Mouse (Mus musculus) brain, adult 2 months (tissue): Measurements from ENCODE around the gene Cisd2.

Experiments
- DNase-seq: peaks from one replicate; pipeline ENCODE4 v3.0.0; 2011; ENCODE audit warnings: low read depth, low spot score

Cisd2 gene

DNA sequence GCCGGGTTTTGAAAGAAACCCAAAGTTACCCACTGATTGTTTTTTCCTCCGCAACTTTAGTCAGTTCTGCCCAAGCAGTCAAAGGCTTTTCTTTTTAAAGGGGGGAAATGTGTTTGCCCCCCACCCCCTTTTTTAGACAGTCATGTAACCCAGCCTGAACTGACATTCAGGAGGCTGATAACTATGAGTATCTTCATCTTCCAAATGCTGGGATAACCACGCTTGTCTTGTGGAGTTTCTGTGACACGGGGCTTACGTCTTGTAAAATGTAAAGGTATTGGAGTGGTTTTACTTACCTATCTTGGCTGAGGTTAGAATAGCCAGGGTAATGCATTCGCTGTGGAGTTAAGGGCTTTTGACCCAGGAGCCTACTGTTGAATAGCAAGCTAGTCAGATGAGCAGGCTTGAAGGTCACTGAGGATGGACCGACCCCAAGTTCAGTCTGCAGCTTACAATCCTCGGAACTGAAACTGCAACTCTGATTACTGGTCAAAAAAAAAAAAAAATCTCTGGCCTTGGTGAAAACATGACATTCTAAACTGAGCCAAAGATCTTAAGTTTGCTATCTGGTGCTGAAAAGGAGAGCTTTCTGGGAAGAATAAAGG is at the start of gene Cisd2:
Cisd2 (minus strand) TSS at position 318 of the 605 bp plus-strand sequence.
- DNase-seq, result peak; percentile 24

DNA sequence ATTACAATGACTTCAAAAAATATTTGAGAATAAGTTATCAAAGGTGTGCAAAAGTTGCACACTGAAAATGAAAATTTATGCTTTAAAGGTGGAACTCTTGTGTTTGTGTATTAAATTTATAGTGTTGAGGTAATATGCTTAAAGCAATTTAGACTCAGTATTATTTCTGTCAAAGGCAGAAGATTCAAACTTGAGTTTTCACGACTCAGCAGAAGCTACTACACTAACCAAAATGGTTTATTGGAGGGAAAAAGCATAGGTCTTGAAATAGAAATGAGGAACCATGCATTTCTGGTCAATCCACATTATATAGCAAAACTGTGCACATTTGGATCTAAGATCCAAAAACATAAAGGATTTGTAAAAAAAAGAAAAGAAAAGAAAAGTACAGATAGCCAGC is 47.1 kb upstream of the Cisd2 start:
- DNase-seq, result no peak

DNA sequence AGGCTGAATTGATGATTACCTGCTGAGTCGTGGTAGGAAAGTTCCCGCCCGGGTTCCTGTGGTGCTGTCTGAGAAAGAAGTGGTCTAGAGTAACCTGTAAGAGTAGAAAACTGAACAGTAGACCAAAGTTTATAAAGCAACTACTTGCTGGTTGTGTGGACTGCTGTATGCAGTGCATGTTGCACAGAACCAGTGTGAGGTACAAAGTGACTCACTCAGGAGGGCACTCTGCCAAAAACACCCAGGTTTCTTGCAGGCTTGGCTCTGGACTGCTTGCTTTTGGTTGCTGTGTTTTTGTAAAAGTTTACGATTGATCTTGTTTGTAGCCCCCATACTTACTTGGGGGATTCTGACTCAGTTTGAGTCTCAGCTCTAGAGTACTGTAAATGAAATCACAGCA is 46.2 kb upstream of the Cisd2 start:
- peak; percentile 95 for DNase-seq

DNA sequence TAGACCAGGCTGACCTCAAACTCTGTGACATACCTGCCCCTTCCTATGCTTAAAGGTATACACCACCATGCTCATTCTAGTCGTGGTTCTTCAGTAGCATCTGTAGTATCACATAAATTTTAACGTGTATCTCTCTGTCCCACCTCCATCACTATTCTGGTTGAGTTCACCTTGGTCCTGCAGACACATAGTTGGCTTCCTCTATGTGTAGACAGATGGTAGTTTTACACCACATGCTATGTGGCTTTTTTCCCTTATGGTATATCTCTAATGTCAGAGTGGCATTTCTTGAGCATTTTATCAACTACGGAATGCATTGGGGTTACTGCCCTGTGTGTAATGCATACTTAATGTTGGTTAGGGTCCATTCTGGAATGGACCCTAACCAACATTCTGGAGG is 45.4 kb upstream of the Cisd2 start:
- DNase-seq, result peak; percentile 52

DNA sequence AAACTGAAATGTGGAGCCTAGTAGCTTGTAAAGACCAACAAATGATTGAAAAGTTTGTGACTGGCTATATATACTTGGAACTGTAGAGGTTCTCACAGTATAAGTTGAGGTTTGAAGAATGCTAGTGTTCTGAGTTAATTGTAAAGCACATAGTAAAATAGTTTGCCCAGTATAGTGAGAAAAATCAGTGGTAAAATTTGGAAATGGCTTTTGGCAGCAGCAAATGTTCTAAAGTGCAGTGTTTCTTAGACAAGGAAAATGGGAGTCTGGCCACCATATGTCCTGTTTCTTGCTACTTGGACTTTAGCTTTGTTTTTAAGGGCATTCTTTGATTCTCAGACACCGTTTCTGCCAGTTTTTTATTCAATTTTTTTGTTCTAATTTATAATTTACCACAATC is 44.7 kb upstream of the Cisd2 start:
- DNase-seq, result no peak

DNA sequence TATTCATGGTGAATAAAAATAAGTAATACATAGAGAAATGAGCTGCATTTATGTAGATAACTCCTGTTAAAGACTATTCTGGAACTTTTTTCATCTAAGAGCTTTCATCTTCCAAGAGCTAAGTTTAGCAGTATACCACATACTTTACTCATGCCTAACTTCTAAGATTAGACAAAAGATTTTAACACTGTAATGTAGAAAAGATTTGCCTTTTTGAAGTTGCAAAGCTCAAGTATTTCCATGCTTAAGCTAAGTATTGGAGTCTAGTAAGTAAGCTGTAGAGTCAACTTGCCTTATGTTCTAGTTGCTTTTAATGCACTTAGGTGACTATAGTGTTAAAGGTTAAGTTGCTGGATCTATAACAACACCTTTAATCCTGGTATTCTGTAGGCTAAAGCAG is 35.3 kb upstream of the Cisd2 start:
- no peak for DNase-seq

DNA sequence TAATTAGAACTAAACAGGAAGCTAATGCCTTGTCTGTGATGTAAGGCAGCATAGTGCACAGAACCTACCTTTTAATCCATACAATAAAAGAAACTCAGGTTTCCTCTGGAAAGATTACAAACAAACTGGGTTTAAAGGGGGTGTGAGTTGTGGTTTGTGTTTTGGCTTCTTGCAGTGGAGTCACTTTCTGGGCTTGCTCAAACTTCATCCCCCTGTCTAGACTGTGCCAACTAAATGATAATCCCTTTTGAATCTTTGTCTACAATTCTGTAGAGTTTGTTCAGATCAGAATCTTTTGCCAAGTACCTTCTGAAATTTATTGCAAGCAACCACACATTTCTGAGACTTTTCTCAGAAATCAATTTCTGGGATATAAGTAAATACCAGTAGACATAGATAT is 21.2 kb upstream of the Cisd2 start:
- DNase-seq, result no peak

DNA sequence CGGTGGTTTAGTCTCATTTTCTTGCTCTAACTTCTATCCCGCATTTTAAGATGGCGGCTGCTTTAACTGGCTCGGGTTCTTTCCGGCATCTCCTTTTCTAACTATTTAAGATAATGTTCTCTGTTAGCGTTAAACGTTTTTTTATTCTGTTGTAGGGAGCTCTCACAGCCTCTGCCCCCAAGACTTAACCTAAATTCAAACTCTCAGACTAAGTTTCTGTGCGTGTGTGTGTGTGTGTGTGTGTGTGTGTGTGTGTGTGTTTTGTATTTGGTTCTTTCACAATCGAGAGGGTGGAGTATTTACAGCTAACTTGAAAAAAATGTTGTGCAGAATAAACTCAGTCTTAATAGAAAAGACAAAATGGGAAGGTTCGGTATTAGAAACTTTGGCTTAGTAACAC is 16.9 kb upstream of the Cisd2 start:
- DNase-seq, result peak; percentile 11

DNA sequence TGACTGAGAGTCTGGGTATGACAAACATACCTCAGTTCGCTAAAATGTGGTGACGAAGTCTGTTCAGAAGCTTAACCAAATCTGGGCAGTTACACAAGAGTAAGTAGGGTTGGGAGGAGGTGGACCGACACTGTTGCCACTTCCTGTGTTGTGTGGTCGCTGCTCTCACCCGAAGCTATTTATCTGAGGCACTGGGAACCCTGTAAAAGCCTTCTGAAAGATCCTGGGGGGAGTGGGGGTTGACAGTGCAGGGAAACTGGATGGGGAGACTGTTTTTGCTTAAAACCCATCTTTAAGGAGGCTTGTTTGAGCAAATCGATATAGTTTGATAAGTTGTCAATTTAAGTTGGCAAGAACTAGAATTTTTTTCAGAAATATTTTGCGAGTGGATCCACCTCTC is 16.5 kb upstream of the Cisd2 start:
- peak; percentile 51 for DNase-seq

DNA sequence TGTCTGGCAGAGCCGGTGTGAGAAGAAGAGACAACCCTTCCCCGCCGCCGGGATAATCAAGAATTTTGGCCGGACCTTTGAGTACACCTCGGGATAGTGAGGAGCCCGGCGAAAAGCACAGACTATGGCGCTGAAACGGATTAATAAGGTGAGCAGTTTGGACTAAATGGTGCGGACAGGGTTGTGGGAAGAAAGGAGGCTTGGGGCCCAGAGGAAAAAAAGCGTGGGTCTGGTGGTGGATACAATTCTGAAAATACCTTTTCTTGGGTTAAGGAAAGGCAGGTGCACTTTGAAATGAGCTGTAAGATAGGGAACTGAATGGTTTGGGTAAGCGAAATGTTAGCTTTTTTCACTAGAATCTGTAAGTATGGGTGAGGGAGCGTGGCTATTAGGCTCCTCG is 15.9 kb upstream of the Cisd2 start:
- no peak for DNase-seq

DNA sequence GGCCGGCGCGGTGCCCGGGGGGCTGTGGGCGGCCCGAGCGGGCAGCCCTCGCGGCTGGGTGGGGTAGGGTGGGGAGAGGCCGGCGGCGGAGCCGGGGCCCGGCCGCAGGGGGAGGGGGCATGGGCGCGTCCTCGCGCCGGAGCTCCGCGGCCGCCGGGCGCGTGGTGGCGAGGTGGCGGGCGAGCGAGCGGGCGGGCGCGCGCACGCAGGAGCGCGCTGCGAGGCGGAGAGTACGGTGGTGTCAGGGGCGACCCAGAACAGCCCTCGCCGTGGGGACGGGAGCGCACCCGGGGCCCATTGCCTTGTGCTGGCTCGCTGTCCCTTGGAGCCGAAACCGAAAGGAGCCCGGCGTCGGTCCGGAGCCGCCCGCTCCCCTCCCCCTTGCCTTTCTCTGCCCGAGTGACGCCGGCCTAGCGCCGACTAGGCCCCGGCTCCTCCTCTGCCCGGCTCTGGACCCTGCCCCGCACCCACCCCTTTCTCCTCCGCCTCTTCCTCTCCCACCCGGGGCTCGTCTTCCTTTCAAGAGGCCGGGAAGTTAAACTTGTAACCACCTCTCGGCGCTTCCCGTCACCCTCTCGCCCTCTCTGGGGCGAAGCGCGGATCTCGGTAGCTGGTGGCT is 15.3 kb upstream of the Cisd2 start:
- peak; percentile 86 for DNase-seq

DNA sequence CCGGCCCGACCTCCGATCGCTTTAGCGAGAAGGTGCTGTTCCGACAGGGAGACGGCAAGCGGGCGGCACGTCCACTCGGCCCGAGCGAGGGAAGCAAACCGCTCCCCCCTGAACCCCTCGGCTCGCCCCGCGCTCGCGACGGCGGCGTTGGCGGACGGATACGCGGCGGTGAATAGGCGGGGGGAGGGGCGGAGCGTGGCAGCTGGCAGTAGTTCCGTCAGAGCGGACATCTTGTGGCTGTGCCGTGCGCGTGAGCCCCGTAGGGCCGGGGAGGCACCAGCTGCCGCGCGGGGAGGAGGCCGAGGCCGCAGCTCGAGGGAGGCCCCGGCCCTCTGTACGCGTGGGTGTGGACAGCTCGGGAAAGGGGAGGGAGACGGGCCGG is 14.8 kb upstream of the Cisd2 start:
- peak; percentile 96 for DNase-seq

DNA sequence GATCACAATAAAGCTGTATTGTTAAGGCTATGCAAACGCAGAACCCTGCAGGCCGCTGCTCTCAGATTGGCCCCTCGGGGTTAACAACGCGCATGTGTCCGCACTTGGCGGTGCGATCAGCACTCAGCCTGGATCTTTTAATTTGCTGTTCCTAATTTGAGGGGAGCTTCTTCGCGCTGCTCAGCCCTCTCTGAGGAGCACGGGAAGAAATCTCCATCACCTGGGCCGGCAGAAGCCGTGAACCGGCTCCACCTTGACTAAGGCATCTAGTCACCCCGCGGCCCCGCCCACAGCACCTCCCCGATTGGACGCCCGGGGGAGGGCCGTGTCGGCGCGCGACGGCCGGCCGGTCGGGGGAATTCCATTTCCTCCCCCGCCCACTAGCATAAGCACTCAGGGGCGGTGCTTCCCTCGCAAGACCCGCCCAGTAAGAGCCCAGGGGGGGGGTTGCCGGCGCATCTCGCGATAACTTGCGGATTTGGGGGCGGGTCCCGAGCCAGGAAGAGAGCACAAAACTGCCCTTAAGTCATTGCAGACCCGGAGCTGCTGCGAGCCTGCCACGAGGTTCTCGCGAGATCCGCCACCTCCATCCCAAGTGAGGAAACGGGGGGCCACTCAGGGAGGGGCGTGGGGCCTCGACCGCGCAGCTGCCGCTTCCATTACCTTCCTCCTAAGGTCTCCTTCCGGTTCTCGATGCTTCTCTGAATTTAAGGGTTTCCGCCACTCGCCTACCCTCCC is 14.2 kb upstream of the Cisd2 start, which contains the start of gene Ube2d3:
Ube2d3 (plus strand) TSS at position 392 of the 738 bp plus-strand sequence.
- peak; percentile 100 for DNase-seq

DNA sequence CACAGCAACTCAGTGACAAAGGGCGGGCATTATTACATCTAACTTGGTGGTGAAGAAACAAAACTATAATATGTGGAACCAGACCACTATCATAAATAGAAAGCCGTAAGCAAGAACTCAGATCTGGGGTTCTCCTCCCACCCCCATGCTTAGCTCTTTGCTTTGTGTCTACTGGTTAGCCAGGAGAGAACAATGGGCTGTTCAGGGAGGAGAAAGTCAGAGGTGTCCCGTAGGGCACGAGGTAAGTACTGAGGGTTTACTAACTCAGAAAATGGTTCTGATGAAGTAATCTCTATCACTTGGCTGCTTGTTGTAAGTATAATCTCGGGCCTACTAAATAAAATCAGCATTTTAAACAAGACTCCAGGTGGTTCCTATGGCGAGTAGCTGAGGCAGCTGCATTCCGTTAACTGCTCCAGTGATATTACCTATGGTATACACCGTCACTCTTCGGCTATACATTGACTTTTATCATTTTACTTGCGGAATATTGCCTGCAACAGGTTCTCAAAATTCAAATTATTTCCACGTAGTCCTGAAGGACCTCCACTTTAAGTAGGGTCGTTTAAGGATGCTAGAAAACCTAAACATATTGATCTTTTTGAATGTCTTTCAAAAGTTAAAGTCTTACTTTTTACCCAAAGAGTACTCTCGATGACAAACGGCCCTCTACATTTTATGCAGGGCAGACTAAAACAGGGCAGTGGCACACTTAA is 13.3 kb upstream of the Cisd2 start:
- no peak for DNase-seq

DNA sequence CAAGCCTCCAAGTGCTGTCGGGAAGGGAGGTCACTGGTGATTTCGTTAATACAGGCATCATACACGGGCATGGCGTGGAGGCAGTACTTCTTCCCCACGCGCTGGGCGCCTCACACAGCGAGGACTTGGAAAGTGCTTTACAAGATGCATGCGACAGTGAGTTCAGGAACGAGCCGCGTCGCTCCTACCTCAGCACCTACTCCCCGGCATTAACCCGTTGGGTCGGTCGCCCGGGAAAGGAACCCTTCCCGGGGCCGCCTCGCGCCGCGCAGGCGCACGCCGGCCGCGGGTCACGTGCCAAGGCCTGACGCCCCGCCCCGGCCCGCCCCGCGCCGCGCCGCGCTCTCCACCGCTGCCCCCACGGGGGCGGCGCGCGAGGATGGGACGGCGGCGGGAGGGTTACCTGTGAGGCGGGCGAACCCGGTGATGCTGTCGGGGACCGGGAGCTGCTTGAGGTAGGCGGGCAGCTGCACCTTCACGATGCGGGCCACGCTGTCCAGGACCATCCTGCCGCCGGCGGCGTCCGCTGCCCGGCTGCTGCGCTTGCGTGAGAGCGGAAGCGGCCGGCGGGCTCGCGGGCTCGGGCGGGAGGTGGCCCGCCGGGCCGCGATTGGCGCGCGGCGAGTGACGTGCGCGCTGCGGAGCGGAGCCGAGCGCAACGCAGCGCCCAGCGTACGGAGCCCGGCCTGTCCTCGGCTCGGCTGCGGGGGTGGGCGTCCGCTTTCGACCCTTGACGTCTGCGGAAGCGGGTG is 693 bp downstream of the Cisd2 start:
- peak; percentile 96 for DNase-seq

DNA sequence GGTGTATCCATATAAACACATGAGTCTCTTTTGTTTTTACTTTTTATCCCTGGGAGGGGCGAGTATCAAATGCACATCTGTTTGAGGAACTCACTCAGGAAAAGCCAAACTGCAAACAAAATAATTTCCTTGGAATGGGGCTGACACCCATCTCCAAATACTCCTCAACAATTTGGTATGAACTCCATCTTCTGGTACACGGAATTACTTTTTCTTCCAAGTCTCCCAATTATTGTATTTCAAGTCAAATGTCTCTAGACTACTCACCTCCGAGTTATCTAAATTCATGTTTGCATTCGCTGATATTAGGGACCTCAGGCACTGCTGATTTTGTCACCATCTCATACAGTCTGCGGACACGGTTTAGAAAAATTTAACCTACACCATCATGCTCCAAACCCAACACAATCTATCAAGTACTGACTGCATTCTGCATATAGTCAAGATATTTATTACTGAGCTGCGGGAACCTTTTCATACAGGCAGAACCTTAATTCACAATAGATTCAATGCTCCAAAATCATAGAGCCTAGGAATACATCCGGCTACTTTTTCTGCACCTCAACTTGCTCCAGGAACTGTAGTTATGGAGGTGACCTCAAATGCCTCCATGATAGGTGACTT is 1.4 kb downstream of the Cisd2 start:
- no peak for DNase-seq

DNA sequence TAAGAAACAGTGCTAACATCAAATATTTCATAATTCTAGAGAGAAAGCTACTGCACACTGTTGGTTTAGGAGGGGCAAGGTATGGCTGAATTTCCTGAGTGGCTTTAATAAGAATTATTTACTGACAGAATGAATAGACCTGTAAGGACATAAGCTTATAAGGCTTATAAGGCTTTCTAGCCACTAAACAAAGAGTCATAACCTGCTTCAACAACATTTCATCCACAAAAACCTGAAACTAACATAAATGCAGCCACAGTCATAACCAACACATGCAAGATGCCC is 2.5 kb downstream of the Cisd2 start:
- DNase-seq, result no peak

DNA sequence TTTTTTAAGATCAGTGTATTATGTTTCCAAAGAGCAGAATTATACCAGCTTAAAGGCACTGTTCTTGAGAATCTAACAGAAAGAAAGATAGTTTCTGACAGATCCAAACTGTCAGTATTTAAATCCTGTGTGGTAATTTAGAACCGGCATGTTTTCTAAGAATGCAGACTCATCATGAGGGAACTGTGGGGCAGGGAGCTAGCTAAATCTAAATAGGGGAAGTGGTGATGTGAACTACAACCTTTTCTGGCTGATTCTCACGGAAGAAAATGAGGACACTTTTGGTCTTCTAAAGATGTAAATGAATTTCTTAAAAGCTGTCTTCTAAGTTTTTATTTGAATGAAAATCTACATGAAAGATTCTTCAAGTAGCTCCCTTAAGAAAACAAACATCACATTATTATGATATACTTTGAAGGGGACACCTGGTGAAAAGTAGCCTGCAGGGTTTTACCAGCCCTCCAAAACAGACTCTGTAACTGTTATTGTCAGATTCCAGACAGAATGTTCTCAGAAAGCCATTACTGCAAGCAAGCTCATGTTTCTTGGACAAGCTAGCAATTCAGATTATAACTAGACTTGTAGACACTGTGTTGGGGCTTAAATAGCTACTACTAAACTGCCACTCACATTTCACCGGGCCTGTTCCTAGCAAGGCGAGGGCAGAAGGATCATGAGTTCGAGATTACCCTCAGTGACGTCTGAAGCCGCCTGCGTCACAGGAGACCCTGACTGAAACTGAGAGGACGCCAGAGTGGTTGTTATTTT is 3.0 kb downstream of the Cisd2 start:
- DNase-seq, result no peak

DNA sequence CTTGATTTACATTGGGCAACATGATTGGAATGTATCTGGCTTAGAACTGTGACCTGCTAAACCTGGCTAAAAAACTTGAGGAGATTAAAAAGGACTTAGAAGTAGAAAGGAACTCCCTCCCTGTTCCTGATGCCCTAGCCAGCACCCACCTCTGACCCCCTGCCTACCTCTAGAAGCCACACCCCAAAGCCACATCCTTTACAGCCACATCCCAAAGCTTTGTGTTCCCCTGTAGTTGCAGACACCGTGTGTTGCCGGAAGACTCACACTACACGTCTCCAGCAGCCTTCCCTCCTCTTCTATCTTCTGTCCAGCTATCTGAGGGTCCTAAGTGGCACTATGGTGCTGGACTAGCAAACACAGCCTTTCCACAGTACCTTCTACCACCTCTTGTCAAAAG is 5.9 kb downstream of the Cisd2 start:
- no peak for DNase-seq

DNA sequence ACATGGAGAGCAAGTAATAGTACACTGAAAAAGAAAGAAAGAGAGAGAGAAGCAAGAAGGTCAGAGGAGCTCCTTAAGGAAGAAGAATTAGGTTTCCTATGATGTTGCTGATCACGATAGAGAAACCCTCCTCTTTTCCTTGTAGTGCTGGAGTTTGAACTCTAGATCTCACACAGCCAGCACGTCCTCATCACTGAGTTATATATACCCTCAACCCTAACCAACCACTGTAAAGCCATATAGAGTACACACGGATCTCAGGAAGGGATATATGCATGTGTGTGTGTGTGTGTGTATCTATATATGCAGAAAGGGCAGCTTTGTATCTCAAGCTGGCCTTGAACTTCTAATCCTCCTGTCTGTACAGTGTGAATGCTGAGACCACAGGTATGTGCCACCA is 6.5 kb downstream of the Cisd2 start:
- no peak for DNase-seq

DNA sequence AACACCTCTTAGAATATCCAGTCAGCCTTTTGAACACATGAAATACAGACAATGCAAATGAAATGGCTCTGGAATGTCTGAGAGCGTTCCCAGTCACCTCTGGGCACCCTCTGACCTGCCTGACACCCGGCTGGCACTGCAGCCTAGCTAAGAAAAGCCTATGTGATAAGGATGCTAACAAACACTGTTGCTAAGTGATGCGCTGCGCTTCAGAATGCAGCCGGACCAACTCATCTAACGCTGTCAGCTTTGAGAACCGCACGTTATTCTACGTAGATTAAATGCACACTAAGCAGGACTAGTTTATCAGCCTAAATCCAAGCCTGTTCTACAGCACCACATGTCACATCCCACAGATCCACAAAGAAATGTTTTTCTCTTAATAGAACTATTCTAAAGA is 11.9 kb downstream of the Cisd2 start:
- DNase-seq, result no peak
